Mouse (Mus musculus): ENCODE results near the gene Gm11564. TPM values are rescaled to one million over a fixed set of nuclear protein-coding genes. Genes with fewer than 3 reads are reported as not detected.
"Not testable (repeated sequence)": the region's sequence is repeated elsewhere in the genome, so short reads cannot be mapped to it uniquely, and the experiment has no call there.

Gene Gm11564
- total RNA-seq (2014; rRNA removed) (not detected in 2 replicates), polyA plus RNA-seq (2015; fragmentation: Nextera tagmentation; extraction: Ambion mirVana) (not detected in 2 replicates)

DNA sequence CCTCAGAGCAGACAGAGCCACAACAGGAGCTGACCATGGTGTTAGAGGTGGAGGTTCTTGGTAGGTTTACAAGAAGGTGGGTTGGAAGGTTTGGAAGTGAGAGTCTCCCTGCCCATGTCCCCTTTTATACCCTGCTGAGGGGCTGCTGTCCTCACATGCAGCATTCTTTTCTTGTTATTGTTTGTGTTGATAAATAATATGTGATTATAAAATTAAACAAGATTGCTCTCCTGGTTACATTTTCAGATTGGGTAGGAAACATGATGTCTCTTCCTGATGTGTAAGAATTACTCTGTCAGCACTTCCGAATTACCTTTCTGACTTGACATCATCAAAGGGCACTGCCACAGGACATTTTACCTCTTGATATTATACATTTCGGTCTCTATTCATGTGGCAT, at the start of gene Gm11564:
Gene Gm11564 (minus strand): TSS at position 101 of the 400 bp plus-strand sequence.
- not testable (repeated sequence) for H3K9me3 ChIP-seq (ENCODE audit: low read length); H3K36me3 ChIP-seq (ENCODE audit: insufficient read depth, low read length); H3K27me3 ChIP-seq (ENCODE audit: insufficient read depth, low read length); ATAC-seq; H3K27ac ChIP-seq; H3K4me1 ChIP-seq (ENCODE audit: insufficient read depth, low read length); H3K9ac ChIP-seq (replicated peaks; ENCODE audit: low read length); H3K4me3 ChIP-seq (ENCODE audit: low read length); H3K4me2 ChIP-seq (ENCODE audit: low read depth, low read length); DNase-seq (ENCODE audit: low spot score)
- 95% methylated on average over 2 of the region's 2 CpGs for WGBS

DNA sequence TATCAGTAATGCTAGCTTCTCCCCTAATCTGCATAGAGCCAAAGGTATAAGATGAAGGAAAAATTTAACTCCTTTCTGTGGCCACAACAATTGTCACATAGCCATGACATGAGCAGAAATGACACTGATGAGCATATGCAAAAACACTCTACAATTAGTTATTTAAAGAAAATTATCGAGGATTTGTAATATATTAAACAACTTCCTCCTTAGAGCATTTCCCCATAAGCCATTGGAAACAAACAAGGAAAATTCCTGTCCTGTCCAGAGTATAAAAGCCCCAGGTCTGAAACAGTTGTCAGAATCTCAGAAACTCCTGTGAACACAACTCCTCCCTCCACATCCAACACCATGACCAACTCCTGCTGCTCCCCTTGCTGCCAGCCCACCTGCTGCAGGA, 48.7 kb upstream of the Gm11564 start, which contains the start of gene Gm11559:
Gene Gm11559 (plus strand): TSS at position 301 of the 400 bp plus-strand sequence.
- not testable (repeated sequence) for H3K27ac ChIP-seq; DNase-seq (ENCODE audit: low spot score); H3K4me2 ChIP-seq (ENCODE audit: low read depth, low read length); H3K4me1 ChIP-seq (ENCODE audit: insufficient read depth, low read length); H3K36me3 ChIP-seq (ENCODE audit: insufficient read depth, low read length); H3K27me3 ChIP-seq (ENCODE audit: insufficient read depth, low read length); H3K9me3 ChIP-seq (ENCODE audit: low read length); H3K4me3 ChIP-seq (ENCODE audit: low read length); ATAC-seq; H3K9ac ChIP-seq (replicated peaks; ENCODE audit: low read length)
- 76% methylated on average over 1 of the region's 1 CpGs for WGBS

DNA sequence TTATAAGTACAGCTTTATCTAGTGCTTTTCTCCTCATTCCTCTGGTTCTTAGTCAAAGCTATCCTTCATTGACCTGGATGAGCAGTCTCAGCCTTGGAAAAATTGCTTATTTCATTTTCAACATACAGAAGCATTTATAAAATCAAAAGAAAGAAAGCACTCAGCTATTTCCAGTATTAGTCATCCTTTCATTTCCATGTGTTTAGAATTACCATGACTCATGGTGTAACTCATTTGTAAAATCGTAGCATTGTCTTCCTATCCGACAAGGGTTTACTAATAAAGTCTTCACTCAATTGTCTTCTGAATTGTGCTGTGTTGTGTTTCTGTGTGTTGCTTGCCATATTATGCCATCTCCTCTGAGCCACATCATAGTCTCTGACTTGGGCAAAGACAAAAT, 43.3 kb upstream of the Gm11564 start:
- no peaks in the 10 kb centered on the region for H3K9me3 ChIP-seq (ENCODE audit: low read length)
- no peaks in the 10 kb centered on the region for H3K36me3 ChIP-seq (ENCODE audit: insufficient read depth, low read length)
- H3K27ac ChIP-seq = no peak overlapping the region
- H3K4me3 ChIP-seq (ENCODE audit: low read length) = no peak overlapping the region
- TF ChIP-seq CTCF (IDR thresholded peaks at IDR 0.05; ENCODE audit: low read depth) = no peak
- DNase-seq (ENCODE audit: low spot score) (no peak), ATAC-seq (no peak)
- no peak overlapping the region for H3K9ac ChIP-seq (replicated peaks; ENCODE audit: low read length)
- H3K4me1 ChIP-seq (ENCODE audit: insufficient read depth, low read length) = no peaks in the 10 kb centered on the region
- no peak overlapping the region for H3K4me2 ChIP-seq (ENCODE audit: low read depth, low read length)
- WGBS = 67% methylated on average over 2 of the region's 2 CpGs
- H3K27me3 ChIP-seq (ENCODE audit: insufficient read depth, low read length) = no peaks in the 10 kb centered on the region

DNA sequence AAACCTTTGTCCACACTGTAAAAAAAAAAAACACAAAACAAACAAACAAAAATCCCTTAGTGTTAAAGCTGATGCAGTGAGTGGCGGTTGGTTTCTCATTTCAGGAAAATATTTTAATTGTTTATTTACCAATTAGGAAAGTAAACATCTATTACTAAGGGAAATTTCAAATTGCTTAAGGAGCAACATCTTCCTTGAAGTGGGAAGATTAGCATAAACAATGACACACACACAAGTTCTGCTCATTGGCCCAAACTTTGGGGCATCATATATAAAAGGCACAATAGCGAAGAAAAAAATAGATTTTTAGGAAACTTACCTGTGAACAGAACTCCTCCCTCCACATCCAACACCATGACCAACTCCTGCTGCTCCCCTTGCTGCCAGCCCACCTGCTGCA, 42.2 kb upstream of the Gm11564 start, which contains the start of gene Gm11568:
Gene Gm11568 (plus strand): TSS at position 301 of the 400 bp plus-strand sequence.
- no peak within 1 kb of the TSS for H3K4me3 ChIP-seq (ENCODE audit: low read length)
- no peak within 1 kb of the TSS for H3K27ac ChIP-seq
- WGBS = 89% methylated on average over 2 of the region's 2 CpGs
- H3K4me2 ChIP-seq (ENCODE audit: low read depth, low read length) = no peak within 1 kb of the TSS
- H3K9me3 ChIP-seq (ENCODE audit: low read length) = no peaks in the 10 kb centered on the region
- no peak for TF ChIP-seq CTCF (IDR thresholded peaks at IDR 0.05; ENCODE audit: low read depth)
- no peaks in the 10 kb centered on the region for H3K4me1 ChIP-seq (ENCODE audit: insufficient read depth, low read length)
- no peak for ATAC-seq
- H3K27me3 ChIP-seq (ENCODE audit: insufficient read depth, low read length) = no peaks in the 10 kb centered on the region
- H3K36me3 ChIP-seq (ENCODE audit: insufficient read depth, low read length) = no peaks in the 10 kb centered on the region
- DNase-seq (ENCODE audit: low spot score) = no peak
- H3K9ac ChIP-seq (replicated peaks; ENCODE audit: low read length) = no peak within 1 kb of the TSS

DNA sequence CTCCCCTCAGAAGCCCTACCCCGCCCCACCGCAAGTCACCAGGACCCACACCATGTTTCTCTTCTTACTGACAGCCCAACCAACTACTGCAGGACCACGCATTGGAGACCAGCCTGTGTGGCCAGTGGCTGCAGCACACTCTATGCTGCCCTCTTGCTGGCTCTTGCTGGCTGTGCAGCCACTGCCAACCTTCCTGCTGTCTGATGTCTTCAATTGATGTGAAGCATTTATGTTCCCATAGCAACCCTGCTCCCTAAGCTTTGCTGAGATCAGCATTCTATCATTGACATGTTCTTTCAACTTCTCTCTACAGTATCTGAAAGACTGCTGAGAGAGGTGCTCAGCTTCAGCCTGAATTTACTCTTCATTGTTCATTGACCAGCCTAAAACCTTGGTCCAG, 38.7 kb upstream of the Gm11564 start:
- TF ChIP-seq CTCF (IDR thresholded peaks at IDR 0.05; ENCODE audit: low read depth) = peak; percentile 72
- DNase-seq (ENCODE audit: low spot score) (peak; percentile 51), ATAC-seq (no peak)
- Histone ChIP-seq H3K9me3 (ENCODE audit: low read length) (no peaks in the 10 kb centered on the region), H3K9ac (replicated peaks; ENCODE audit: low read length) (no peak overlapping the region), H3K27me3 (ENCODE audit: insufficient read depth, low read length) (no peaks in the 10 kb centered on the region), H3K4me2 (ENCODE audit: low read depth, low read length) (no peak overlapping the region), H3K27ac (no peak overlapping the region), H3K4me1 (ENCODE audit: insufficient read depth, low read length) (no peaks in the 10 kb centered on the region), H3K36me3 (ENCODE audit: insufficient read depth, low read length) (no peaks in the 10 kb centered on the region), H3K4me3 (ENCODE audit: low read length) (no peak overlapping the region)
- WGBS = 58% methylated on average over 3 of the region's 3 CpGs

DNA sequence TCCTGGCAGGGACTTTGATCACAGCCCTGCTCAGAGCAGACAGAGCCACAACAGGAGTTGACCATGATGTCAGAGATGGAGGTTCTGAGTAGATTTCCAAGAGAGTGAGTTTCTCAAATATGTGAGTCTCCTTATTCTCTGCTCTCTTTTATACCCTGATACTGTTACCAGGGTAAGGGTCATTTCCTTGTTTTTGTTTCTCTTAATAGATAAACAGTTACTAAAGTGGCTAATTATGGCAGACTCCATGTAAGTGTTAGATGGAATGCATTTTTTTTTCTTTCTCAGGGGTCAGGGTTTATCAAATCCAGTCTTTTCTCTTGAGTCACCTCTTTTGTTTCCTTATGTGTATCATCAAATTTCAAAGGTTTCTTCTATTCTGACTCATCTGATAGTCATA, 36.0 kb upstream of the Gm11564 start, which contains the start of gene Krtap4-16:
Gene Krtap4-16 (minus strand): TSS at position 101 of the 400 bp plus-strand sequence.
- DNase-seq (ENCODE audit: low spot score) = no peak
- H3K9me3 ChIP-seq (ENCODE audit: low read length) = no peaks in the 10 kb centered on the region

DNA sequence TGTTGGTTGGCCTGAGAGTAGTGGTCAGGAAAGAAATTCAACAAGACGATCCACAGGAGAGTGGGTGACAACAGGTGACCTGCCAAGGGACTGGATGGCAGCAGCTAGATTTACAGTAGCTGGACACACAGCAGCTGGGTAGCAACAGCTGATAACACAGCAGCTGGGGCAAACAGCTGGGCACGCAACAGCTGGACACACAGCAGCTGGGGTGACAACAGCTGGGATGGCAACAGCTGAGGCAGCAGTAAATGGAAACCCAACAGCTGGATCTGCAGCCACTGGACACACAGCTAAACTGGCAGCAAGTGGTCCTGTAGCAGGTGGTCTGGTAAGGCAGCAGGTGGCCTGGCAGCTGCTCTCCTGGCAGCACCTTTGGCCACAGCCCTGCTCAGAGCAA, 31.3 kb upstream of the Gm11564 start:
- no peaks in the 10 kb centered on the region for H3K9me3 ChIP-seq (ENCODE audit: low read length)
- H3K27ac ChIP-seq = no peak overlapping the region
- ATAC-seq = no peak
- no peak overlapping the region for H3K4me2 ChIP-seq (ENCODE audit: low read depth, low read length)
- H3K4me1 ChIP-seq (ENCODE audit: insufficient read depth, low read length) = no peaks in the 10 kb centered on the region
- DNase-seq (ENCODE audit: low spot score) = no peak
- H3K36me3 ChIP-seq (ENCODE audit: insufficient read depth, low read length) = no peaks in the 10 kb centered on the region
- H3K9ac ChIP-seq (replicated peaks; ENCODE audit: low read length) = no peak overlapping the region
- no peak for TF ChIP-seq CTCF (IDR thresholded peaks at IDR 0.05; ENCODE audit: low read depth)
- H3K27me3 ChIP-seq (ENCODE audit: insufficient read depth, low read length) = no peaks in the 10 kb centered on the region
- no peak overlapping the region for H3K4me3 ChIP-seq (ENCODE audit: low read length)
- WGBS = 84% methylated on average over 2 of the region's 2 CpGs

More for the DNA sequence above, 36.0 kb upstream of the Gm11564 start, which contains the start of gene Krtap4-16:
- Histone ChIP-seq H3K36me3 (ENCODE audit: insufficient read depth, low read length) (no peaks in the 10 kb centered on the region), H3K4me2 (ENCODE audit: low read depth, low read length) (no peak within 1 kb of the TSS), H3K4me3 (ENCODE audit: low read length) (no peak within 1 kb of the TSS), H3K27me3 (ENCODE audit: insufficient read depth, low read length) (no peaks in the 10 kb centered on the region), H3K4me1 (ENCODE audit: insufficient read depth, low read length) (no peaks in the 10 kb centered on the region), H3K27ac (no peak within 1 kb of the TSS), H3K9ac (replicated peaks; ENCODE audit: low read length) (no peak within 1 kb of the TSS)
- no peak for ATAC-seq
- TF ChIP-seq CTCF (IDR thresholded peaks at IDR 0.05; ENCODE audit: low read depth) = no peak

All from hindbrain, postnatal 0 days (tissue).